Mouse (Mus musculus): Measurements from ENCODE around the gene Krt79. TPM values are rescaled to one million over a fixed set of nuclear protein-coding genes. Genes with fewer than 3 reads are reported as not detected.

Krt79 gene
- polyA plus RNA-seq, 1 experiment, result not detected

GRCm38 (mm10) chr15:101976023-101976422 is 35.9 kb upstream of the Krt79 start:
- Histone ChIP-seq H3K4me3 (ENCODE audit: insufficient read depth, low read length) (no peak overlapping the region), H3K27ac (ENCODE audit: insufficient read depth, low read depth, low read length) (no peak overlapping the region), H3K4me1 (ENCODE audit: control insufficient read depth, insufficient read depth, low read length) (peaks cover 55% of the 10 kb centered on the region)
- TF ChIP-seq CTCF (IDR thresholded peaks at IDR 0.05; ENCODE audit: low read depth, low read length), result no peak
- TF ChIP-seq POLR2A (IDR thresholded peaks at IDR 0.05; ENCODE audit: borderline replicate concordance, low read depth, low read length), result no peak

DNA sequence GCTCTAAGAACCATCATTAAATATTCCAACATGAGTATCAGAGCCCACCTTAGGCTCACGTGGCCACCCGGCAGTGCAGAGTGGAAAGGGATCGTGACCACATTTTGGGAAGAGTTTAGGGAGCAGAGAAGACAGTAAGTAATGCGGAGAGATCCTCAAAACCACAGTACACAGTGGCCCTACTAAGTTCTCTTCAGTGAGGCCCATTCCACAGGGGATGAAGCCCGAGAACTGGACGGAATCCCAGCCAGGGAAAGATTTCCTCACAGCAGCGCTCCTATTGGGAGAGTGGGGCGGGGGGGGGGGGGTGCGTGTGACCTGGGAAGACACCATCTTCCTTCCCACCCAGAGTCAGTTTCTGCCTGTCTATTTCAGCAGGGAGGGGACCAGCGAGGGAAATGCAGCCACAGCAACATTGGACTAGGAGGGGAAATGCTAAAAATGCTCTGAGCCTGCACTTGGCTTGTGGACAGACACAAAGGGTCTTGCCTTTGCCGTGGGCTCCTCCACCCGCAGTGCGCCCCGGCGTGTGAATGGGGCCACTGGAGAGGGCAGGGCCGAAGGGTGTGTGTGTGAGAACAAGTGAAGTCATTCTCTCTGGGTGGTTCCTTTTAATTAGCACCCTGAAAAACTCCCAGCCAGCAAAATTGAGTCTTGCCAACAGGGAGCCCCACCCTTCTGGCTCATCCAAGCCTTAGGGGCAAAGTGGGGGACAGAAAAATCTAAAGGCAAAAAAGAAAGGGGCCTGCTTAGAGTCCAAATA is 34.1 kb upstream of the Krt79 start:
- Histone ChIP-seq H3K4me1 (ENCODE audit: control insufficient read depth, insufficient read depth, low read length) (peaks cover 44% of the 10 kb centered on the region), H3K4me3 (ENCODE audit: insufficient read depth, low read length) (no peak overlapping the region), H3K27ac (ENCODE audit: insufficient read depth, low read depth, low read length) (no peak overlapping the region)
- no peak for TF ChIP-seq CTCF (IDR thresholded peaks at IDR 0.05; ENCODE audit: low read depth, low read length)
- no peak for TF ChIP-seq POLR2A (IDR thresholded peaks at IDR 0.05; ENCODE audit: borderline replicate concordance, low read depth, low read length)

DNA sequence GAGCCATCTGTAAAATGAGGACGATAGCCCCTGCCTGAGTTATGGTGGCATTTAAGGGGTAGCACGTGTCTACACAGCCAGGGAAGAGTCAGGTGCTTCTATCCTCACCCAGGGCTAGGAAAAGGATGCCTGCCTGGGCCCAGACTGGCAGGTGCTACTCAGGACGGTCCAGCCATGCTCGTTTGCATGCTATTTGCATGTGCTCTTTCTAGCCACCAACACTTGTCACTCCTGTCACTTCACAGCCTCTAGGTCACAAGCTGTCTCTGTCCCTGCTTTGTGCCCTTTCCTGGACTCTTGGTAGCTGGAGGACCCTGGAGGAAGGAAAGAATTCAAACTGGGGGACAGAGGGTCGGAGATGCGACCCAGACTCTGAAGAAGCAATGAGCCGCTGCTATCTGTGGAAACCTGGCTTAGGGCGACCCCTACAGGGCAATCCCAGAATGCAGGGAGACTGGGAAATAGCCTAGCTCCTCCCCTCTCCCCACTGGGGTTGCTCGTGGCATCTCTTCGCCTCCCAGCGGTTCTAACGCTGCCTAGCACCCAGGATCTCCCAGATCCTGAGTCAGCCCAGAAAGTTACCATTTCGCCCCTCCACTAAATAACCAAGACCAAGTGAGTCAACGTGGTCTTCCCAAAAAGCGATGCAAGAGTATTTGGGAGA is 33.4 kb upstream of the Krt79 start:
- H3K4me3 ChIP-seq (ENCODE audit: insufficient read depth, low read length), result no peak overlapping the region
- TF ChIP-seq POLR2A (IDR thresholded peaks at IDR 0.05; ENCODE audit: borderline replicate concordance, low read depth, low read length) (no peak), CTCF (IDR thresholded peaks at IDR 0.05; ENCODE audit: low read depth, low read length) (peak; percentile 92)
- H3K27ac ChIP-seq (ENCODE audit: insufficient read depth, low read depth, low read length), result no peak overlapping the region
- peaks cover 39% of the 10 kb centered on the region for H3K4me1 ChIP-seq (ENCODE audit: control insufficient read depth, insufficient read depth, low read length)

GRCm38 (mm10) chr15:101970536-101970935 is 30.4 kb upstream of the Krt79 start:
- no peak overlapping the region for H3K4me3 ChIP-seq (ENCODE audit: insufficient read depth, low read length)
- peak; percentile 38 for TF ChIP-seq CTCF (IDR thresholded peaks at IDR 0.05; ENCODE audit: low read depth, low read length)
- no peak for TF ChIP-seq POLR2A (IDR thresholded peaks at IDR 0.05; ENCODE audit: borderline replicate concordance, low read depth, low read length)
- H3K27ac ChIP-seq (ENCODE audit: insufficient read depth, low read depth, low read length), result no peak overlapping the region
- peaks cover 12% of the 10 kb centered on the region for H3K4me1 ChIP-seq (ENCODE audit: control insufficient read depth, insufficient read depth, low read length)

DNA sequence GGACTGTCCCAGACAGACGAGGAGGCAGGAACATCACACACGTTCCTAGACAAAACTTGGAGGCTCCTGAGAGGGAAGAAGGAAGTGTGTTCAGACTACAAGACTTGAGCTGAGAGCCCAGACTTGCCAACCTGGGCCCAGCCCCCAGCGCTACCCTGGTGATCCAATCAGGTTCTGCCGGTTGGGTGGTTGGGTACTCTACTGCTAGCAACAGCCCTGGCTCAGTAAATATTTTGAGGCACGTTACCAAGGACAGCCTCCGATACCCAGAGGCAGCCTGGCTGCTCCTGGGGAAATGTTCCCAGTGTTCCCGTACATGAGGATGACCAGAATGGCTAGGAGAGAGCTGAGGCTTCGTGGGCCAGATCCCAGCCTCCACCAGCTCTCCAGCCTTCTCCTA is 26.7 kb upstream of the Krt79 start:
- Histone ChIP-seq H3K4me1 (ENCODE audit: control insufficient read depth, insufficient read depth, low read length) (no peaks in the 10 kb centered on the region), H3K27ac (ENCODE audit: insufficient read depth, low read depth, low read length) (no peak overlapping the region), H3K4me3 (ENCODE audit: insufficient read depth, low read length) (no peak overlapping the region)
- TF ChIP-seq CTCF (IDR thresholded peaks at IDR 0.05; ENCODE audit: low read depth, low read length) (no peak), POLR2A (IDR thresholded peaks at IDR 0.05; ENCODE audit: borderline replicate concordance, low read depth, low read length) (no peak)

GRCm38 (mm10) chr15:101958891-101959290 is 18.8 kb upstream of the Krt79 start:
- TF ChIP-seq POLR2A (IDR thresholded peaks at IDR 0.05; ENCODE audit: borderline replicate concordance, low read depth, low read length), result no peak
- no peak for TF ChIP-seq CTCF (IDR thresholded peaks at IDR 0.05; ENCODE audit: low read depth, low read length)
- Histone ChIP-seq H3K27ac (ENCODE audit: insufficient read depth, low read depth, low read length) (no peak overlapping the region), H3K4me1 (ENCODE audit: control insufficient read depth, insufficient read depth, low read length) (no peaks in the 10 kb centered on the region), H3K4me3 (ENCODE audit: insufficient read depth, low read length) (no peak overlapping the region)

DNA sequence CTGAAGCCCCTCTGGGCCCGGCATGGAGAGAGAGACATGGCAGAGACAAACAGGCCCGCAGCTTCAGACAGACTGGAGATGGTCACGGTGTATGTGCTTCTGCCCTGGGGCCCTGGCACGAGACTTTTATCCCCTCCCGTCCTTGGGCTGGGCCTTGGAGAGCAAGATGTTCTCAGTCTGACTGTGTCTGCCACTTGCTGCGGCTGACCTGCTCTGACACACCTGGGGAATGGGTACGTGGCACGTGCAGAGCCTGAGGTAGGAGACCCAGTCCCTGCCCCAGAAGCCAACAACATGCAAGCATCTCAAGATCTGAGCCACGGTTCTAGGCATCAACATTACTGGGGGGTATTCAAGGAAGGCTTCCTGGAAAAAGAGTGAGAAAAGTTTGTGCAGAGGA is 14.1 kb upstream of the Krt79 start, which contains the start of gene Krt78:
Gene Krt78 (minus strand): TSS at position 101 of the 400 bp plus-strand sequence.
- no peaks in the 10 kb centered on the region for H3K4me1 ChIP-seq (ENCODE audit: control insufficient read depth, insufficient read depth, low read length)
- no peak within 1 kb of the TSS for H3K4me3 ChIP-seq (ENCODE audit: insufficient read depth, low read length)
- no peak for TF ChIP-seq POLR2A (IDR thresholded peaks at IDR 0.05; ENCODE audit: borderline replicate concordance, low read depth, low read length)
- no peak for TF ChIP-seq CTCF (IDR thresholded peaks at IDR 0.05; ENCODE audit: low read depth, low read length)

GRCm38 (mm10) chr15:101952733-101953474 is 12.8 kb upstream of the Krt79 start:
- no peak for TF ChIP-seq CTCF (IDR thresholded peaks at IDR 0.05; ENCODE audit: low read depth, low read length)
- TF ChIP-seq POLR2A (IDR thresholded peaks at IDR 0.05; ENCODE audit: borderline replicate concordance, low read depth, low read length), result no peak
- Histone ChIP-seq H3K4me3 (ENCODE audit: insufficient read depth, low read length) (no peak overlapping the region), H3K4me1 (ENCODE audit: control insufficient read depth, insufficient read depth, low read length) (no peaks in the 10 kb centered on the region), H3K27ac (ENCODE audit: insufficient read depth, low read depth, low read length) (no peak overlapping the region)

More for the DNA sequence above, 14.1 kb upstream of the Krt79 start, which contains the start of gene Krt78:
- H3K27ac ChIP-seq (ENCODE audit: insufficient read depth, low read depth, low read length), result no peak within 1 kb of the TSS

DNA sequence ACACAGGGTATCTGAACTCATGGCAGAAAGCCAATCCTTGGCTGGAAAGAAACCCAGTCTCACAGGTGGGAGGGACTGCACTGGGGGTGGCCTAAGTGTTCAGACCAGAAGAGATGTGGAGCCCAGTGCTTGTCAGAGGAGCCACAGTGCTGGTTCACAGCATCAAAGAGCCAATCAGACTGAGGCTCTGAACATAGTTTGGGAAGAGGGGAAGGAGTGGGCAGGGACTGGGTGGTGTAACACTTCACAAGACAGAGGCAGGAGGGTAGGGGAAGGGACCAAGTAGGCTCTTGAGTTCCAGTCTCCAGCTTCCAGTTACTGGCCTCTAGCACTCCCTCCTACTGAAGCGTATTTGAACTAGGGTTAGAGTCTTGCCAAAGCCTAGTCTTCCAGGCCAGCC is 5.3 kb upstream of the Krt79 start:
- TF ChIP-seq CTCF (IDR thresholded peaks at IDR 0.05; ENCODE audit: low read depth, low read length), result no peak
- no peak for TF ChIP-seq POLR2A (IDR thresholded peaks at IDR 0.05; ENCODE audit: borderline replicate concordance, low read depth, low read length)
- Histone ChIP-seq H3K27ac (ENCODE audit: insufficient read depth, low read depth, low read length) (no peak overlapping the region), H3K4me1 (ENCODE audit: control insufficient read depth, insufficient read depth, low read length) (no peaks in the 10 kb centered on the region), H3K4me3 (ENCODE audit: insufficient read depth, low read length) (no peak overlapping the region)
